ENCODE assay signal across 22 mouse cellular contexts in the genomic region with DNA sequence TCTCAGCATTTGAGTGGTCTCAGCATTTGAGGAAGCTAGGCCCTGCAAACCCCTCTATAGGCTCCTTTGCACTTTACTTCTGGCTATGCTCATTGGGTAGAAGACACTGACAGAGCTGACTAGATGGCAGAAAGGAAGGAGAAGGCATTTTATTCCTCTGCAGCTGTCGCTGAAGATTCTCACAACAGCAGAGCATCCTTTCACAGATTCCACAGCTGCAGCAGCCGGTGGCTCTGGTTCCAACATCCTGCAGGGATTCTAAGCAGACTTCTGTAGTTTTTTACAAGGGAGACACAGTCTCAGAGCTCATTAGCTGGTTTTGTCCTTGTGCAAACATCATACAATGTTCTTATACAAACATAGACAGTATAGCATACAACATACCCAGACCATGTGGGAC. TPM values are rescaled to one million over a fixed set of nuclear protein-coding genes. Genes with fewer than 3 reads are reported as not detected.
DNase-seq lines count a peak whose midpoint lies in the region; ATAC-seq and TF ChIP-seq lines count a peak whose summit lies in the region.
"Had no signal": no experiment of that assay in that cellular context is flagged by ENCODE, and none has a peak within 500 bp of the region (broad histone marks: within the 10 kb centered on the region; RNA-seq: fewer than 3 reads in every experiment).

No protein-coding gene starts in this region.

- no peak overlapping the region for H3K9ac ChIP-seq in forebrain, postnatal 0 days
- H3K9ac ChIP-seq in forebrain, embryonic 14.5 days (ENCODE audit: low read length): no peak overlapping the region
- no peak overlapping the region for H3K9ac ChIP-seq in midbrain, embryonic 14.5 days (replicated peaks; ENCODE audit: low read length)
- H3K9ac ChIP-seq: hindbrain, embryonic 15.5 days; limb, embryonic 15.5 days; liver, embryonic 14.5 days; lung, embryonic 14.5 days had no signal

- no peaks in the 10 kb centered on the region for H3K27me3 ChIP-seq in forebrain, postnatal 0 days (ENCODE audit: insufficient read depth, low read length)
- no peaks in the 10 kb centered on the region for H3K27me3 ChIP-seq in forebrain, embryonic 14.5 days (replicated peaks; ENCODE audit: control insufficient read depth, insufficient read depth, low read length)
- no peaks in the 10 kb centered on the region for H3K27me3 ChIP-seq in midbrain, embryonic 14.5 days (ENCODE audit: control insufficient read depth, insufficient read depth, low read length)
- H3K27me3 ChIP-seq in midbrain, embryonic 10.5 days (ENCODE audit: low read depth, poor library complexity, severe bottlenecking): no peaks in the 10 kb centered on the region
- H3K27me3 ChIP-seq: hindbrain, embryonic 15.5 days; limb, embryonic 15.5 days had no signal

- peak; percentile 52 for DNase-seq in forebrain, postnatal 0 days
- no peak for DNase-seq in forebrain, embryonic 14.5 days (ENCODE audit: low spot score)
- DNase-seq in layer of hippocampus, adult 2 months (ENCODE audit: low spot score in 2 of 2): no peak
- no peak for DNase-seq in layer of hippocampus, postnatal 36 days
- DNase-seq in midbrain, embryonic 14.5 days: peak; percentile 7
- DNase-seq in midbrain, embryonic 10.5 days (ENCODE audit: low spot score): no peak
- peak; percentile 65 for DNase-seq in brain, adult 2 months (ENCODE audit: low read depth, low spot score)
- no peak for DNase-seq in cerebellum, adult 11-12 months
- DNase-seq: adrenal gland, postnatal 25 days; cerebellum, adult 11 months; cerebellum, postnatal 10 days; gastrocnemius, postnatal 36 days; heart, postnatal 36 days; kidney, adult 9 months; kidney, postnatal 14 days; lung, embryonic 14.5 days had no signal

- WGBS in forebrain, postnatal 0 days: 63% methylated on average over 2 of the region's 2 CpGs
- 65% methylated on average over 2 of the region's 2 CpGs for WGBS in forebrain, embryonic 14.5 days
- 75% methylated on average over 2 of the region's 2 CpGs for WGBS in midbrain, embryonic 14.5 days
- WGBS in midbrain, embryonic 10.5 days: 75% methylated on average over 2 of the region's 2 CpGs

- H3K4me3 ChIP-seq in forebrain, postnatal 0 days (ENCODE audit: low read depth, low read length): no peak overlapping the region
- no peak overlapping the region for H3K4me3 ChIP-seq in forebrain, embryonic 14.5 days (ENCODE audit: low read depth, low read length)
- H3K4me3 ChIP-seq in layer of hippocampus, adult 2 months: no peak overlapping the region
- H3K4me3 ChIP-seq in midbrain, embryonic 14.5 days (replicated peaks; ENCODE audit: low read depth, low read length): no peak overlapping the region
- no peak overlapping the region for H3K4me3 ChIP-seq in midbrain, embryonic 10.5 days
- H3K4me3 ChIP-seq: hindbrain, embryonic 15.5 days; limb, embryonic 15.5 days had no signal

- no peaks in the 10 kb centered on the region for H3K36me3 ChIP-seq in forebrain, postnatal 0 days (ENCODE audit: insufficient read depth)
- H3K36me3 ChIP-seq in forebrain, embryonic 14.5 days (ENCODE audit: control insufficient read depth, insufficient read depth, low read length): no peaks in the 10 kb centered on the region
- H3K36me3 ChIP-seq in midbrain, embryonic 14.5 days (ENCODE audit: control insufficient read depth, insufficient read depth, low read length): no peaks in the 10 kb centered on the region
- no peaks in the 10 kb centered on the region for H3K36me3 ChIP-seq in midbrain, embryonic 10.5 days
- H3K36me3 ChIP-seq: hindbrain, embryonic 15.5 days; limb, embryonic 15.5 days had no signal

- TF ChIP-seq CTCF in forebrain, postnatal 0 days (IDR thresholded peaks at IDR 0.05; ENCODE audit: low read depth): no peak
- no peak for TF ChIP-seq CTCF in layer of hippocampus, adult 2 months (conservative IDR thresholded peaks at IDR 0.05)

- H3K4me2 ChIP-seq in forebrain, postnatal 0 days (ENCODE audit: low read depth): no peak overlapping the region
- no peak overlapping the region for H3K4me2 ChIP-seq in forebrain, embryonic 14.5 days (ENCODE audit: low read length)
- H3K4me2 ChIP-seq in midbrain, embryonic 14.5 days (ENCODE audit: low read length): no peak overlapping the region
- H3K4me2 ChIP-seq: hindbrain, embryonic 15.5 days; limb, embryonic 15.5 days; lung, embryonic 14.5 days had no signal

- ATAC-seq in forebrain, postnatal 0 days: peak; percentile 80
- no peak for ATAC-seq in forebrain, embryonic 14.5 days
- ATAC-seq in midbrain, embryonic 14.5 days (ENCODE audit: low FRiP score, low TSS enrichment): no peak
- ATAC-seq: CD4-positive, CD25-positive, alpha-beta regulatory T cell, adult 4 months; intestine, embryonic 16.5 days; midbrain, embryonic 16.5 days had no signal

- 0 out of 2 replicates have a peak overlapping the region, but pooled peaks have one; percentile 51 for H3K27ac ChIP-seq in forebrain, postnatal 0 days (ENCODE audit: low read depth, low read length)
- H3K27ac ChIP-seq in forebrain, embryonic 14.5 days (ENCODE audit: low read depth, low read length): no peak overlapping the region
- H3K27ac ChIP-seq in layer of hippocampus, adult 2 months: 0 out of 2 replicates have a peak overlapping the region, but pooled peaks have one; percentile 18
- H3K27ac ChIP-seq in midbrain, embryonic 14.5 days (replicated peaks; ENCODE audit: low read depth, low read length): no peak overlapping the region
- H3K27ac ChIP-seq in midbrain, embryonic 10.5 days (replicated peaks): no peak overlapping the region
- H3K27ac ChIP-seq: hindbrain, embryonic 15.5 days; limb, embryonic 15.5 days; liver, embryonic 14.5 days had no signal

- H3K9me3 ChIP-seq in forebrain, postnatal 0 days (ENCODE audit: low read length): no peaks in the 10 kb centered on the region
- H3K9me3 ChIP-seq in forebrain, embryonic 14.5 days (replicated peaks; ENCODE audit: control insufficient read depth, low read length): no peaks in the 10 kb centered on the region
- H3K9me3 ChIP-seq in midbrain, embryonic 14.5 days (ENCODE audit: control insufficient read depth, low read length): no peaks in the 10 kb centered on the region
- no peaks in the 10 kb centered on the region for H3K9me3 ChIP-seq in midbrain, embryonic 10.5 days (replicated peaks)
- H3K9me3 ChIP-seq: hindbrain, embryonic 15.5 days; limb, embryonic 15.5 days had no signal

- H3K4me1 ChIP-seq in forebrain, postnatal 0 days (ENCODE audit: insufficient read depth): no peaks in the 10 kb centered on the region
- H3K4me1 ChIP-seq in forebrain, embryonic 14.5 days (ENCODE audit: control insufficient read depth, insufficient read depth, low read length): no peaks in the 10 kb centered on the region
- no peaks in the 10 kb centered on the region for H3K4me1 ChIP-seq in midbrain, embryonic 14.5 days (ENCODE audit: control insufficient read depth, insufficient read depth, low read length)
- no peaks in the 10 kb centered on the region for H3K4me1 ChIP-seq in midbrain, embryonic 10.5 days
- H3K4me1 ChIP-seq: hindbrain, embryonic 15.5 days; limb, embryonic 15.5 days had no signal

RNA-seq across cellular contexts. Expression of gene Klf9, which starts 33.7 kb away (rescaled TPM):
- total RNA-seq in forebrain, postnatal 0 days (2014; rRNA removed): 22.5 and 25.9 TPM in 2 replicates
- 10.2 and 11.4 TPM in 2 replicates for polyA plus RNA-seq in forebrain, postnatal 0 days (2015; fragmentation: Nextera tagmentation; extraction: Ambion mirVana)
- 0.97 and 1.1 TPM in 2 replicates for polyA plus RNA-seq in forebrain, embryonic 14.5 days (2014; fragmentation: Nextera tagmentation; extraction: Ambion mirVana)
- total RNA-seq in layer of hippocampus, adult 2 months (2021): 100 to 1,000 TPM; 176 to 178 TPM
- 100 to 1,000 TPM; 160 to 182 TPM for total RNA-seq in layer of hippocampus, postnatal 36 days (2021)
- 0.93 and 1.2 TPM in 2 replicates for polyA plus RNA-seq in midbrain, embryonic 14.5 days (2014; fragmentation: Nextera tagmentation; extraction: Ambion mirVana)
- 0.87 and 0.91 TPM in 2 replicates for polyA plus RNA-seq in midbrain, embryonic 10.5 days (2016; fragmentation: Nextera tagmentation; extraction: Ambion mirVana)

Comparison
In these comparisons a context has a peak if more than half of its experiments do, and no peak if none do; other contexts are left out.
1. DNase-seq: peak in forebrain, postnatal 0 days (single experiment), midbrain, embryonic 14.5 days (single experiment) and brain, adult 2 months (single experiment); none in forebrain, embryonic 14.5 days (single experiment), layer of hippocampus, adult 2 months (0 of 2), layer of hippocampus, postnatal 36 days (0 of 2), midbrain, embryonic 10.5 days (single experiment) and cerebellum, adult 11-12 months (single experiment).
2. H3K27ac ChIP-seq: peak in forebrain, postnatal 0 days (single experiment) and layer of hippocampus, adult 2 months (single experiment); none in forebrain, embryonic 14.5 days (single experiment), midbrain, embryonic 14.5 days (single experiment) and midbrain, embryonic 10.5 days (single experiment).